Mouse (Mus musculus): ENCODE data around the gene D030056L22Rik. TPM values are rescaled to one million over a fixed set of nuclear protein-coding genes. Genes with fewer than 3 reads are reported as not detected.
"Not testable (repeated sequence)": the region's sequence is repeated elsewhere in the genome, so short reads cannot be mapped to it uniquely, and the experiment has no call there.

Gene D030056L22Rik
- polyA plus RNA-seq, 1 experiment from 2014 or later: 29.3 TPM

DNA sequence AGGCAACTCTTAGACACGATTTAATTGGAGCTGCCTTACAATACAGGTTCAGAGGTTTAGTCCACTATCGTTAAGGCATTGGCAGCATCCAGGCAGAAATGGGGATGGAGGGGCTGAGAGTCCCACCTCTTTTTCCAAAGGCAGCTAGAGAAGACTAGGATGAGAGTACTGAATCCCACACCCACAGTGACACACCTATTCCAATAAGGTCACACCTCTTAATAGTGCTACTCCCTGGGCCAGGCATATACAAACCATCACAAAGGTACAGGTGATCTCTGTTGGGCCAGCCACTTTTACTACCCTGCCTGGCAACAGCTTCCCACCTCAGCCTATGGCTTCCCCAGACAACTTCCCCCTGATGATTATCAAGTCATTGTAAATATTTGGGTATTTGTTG, 20.2 kb upstream of the D030056L22Rik start:
- Histone ChIP-seq H3K9me3 (replicated peaks) (no peaks in the 10 kb centered on the region), H3K4me2 (no peak overlapping the region), H3K27ac (ENCODE audit: poor library complexity, severe bottlenecking) (no peak overlapping the region), H3K4me3 (no peak overlapping the region), H3K36me3 (peaks cover 13% of the 10 kb centered on the region), H3K27me3 (replicated peaks) (no peaks in the 10 kb centered on the region), H3K4me1 (replicated peaks) (0 out of 2 replicates have a peak, but pooled peaks cover 7% of the 10 kb centered on the region), H3K9ac (no peak overlapping the region)
- ATAC-seq (ENCODE audit: insufficient number of reproducible peaks, low FRiP score): no peak
- 83% methylated on average over 2 of the region's 2 CpGs for WGBS

DNA sequence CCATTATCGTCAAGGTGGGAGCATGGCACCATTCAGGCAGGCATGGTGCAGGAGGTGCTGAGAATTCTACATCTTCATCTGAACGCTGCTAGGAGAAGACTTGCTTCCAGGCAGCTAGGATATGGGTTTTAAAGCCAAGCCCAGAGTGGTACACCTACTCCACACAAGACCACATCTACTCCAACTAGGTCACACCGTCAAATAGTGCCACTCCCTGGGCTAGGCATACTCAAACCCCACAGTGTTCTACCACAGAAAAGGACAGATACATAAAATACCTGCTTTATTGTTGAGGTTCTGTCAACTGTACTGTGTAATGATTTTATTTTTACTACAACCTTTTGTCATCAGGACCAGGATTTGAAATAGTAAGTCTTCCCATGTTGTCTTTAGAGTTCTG, 17.9 kb upstream of the D030056L22Rik start:
- 91% methylated on average over 3 of the region's 3 CpGs for WGBS
- no peak for ATAC-seq (ENCODE audit: insufficient number of reproducible peaks, low FRiP score)

GRCm38 (mm10) chr19:18695552-18695951, 17.4 kb upstream of the D030056L22Rik start:
- no peak overlapping the region for H3K9ac ChIP-seq
- H3K4me1 ChIP-seq (replicated peaks): 0 out of 2 replicates have a peak, but pooled peaks cover 7% of the 10 kb centered on the region
- peaks cover 15% of the 10 kb centered on the region for H3K36me3 ChIP-seq
- no peak overlapping the region for H3K4me3 ChIP-seq
- no peak overlapping the region for H3K27ac ChIP-seq (ENCODE audit: poor library complexity, severe bottlenecking)
- H3K4me2 ChIP-seq: no peak overlapping the region
- no peak for ATAC-seq (ENCODE audit: insufficient number of reproducible peaks, low FRiP score)
- no peaks in the 10 kb centered on the region for H3K9me3 ChIP-seq (replicated peaks)
- WGBS: 51% methylated on average over 1 of the region's 1 CpGs
- no peaks in the 10 kb centered on the region for H3K27me3 ChIP-seq (replicated peaks)

More for the DNA sequence above, 17.9 kb upstream of the D030056L22Rik start:
- no peak overlapping the region for H3K9ac ChIP-seq
- H3K27me3 ChIP-seq (replicated peaks): no peaks in the 10 kb centered on the region
- no peak overlapping the region for H3K4me2 ChIP-seq
- no peak overlapping the region for H3K27ac ChIP-seq (ENCODE audit: poor library complexity, severe bottlenecking)
- H3K4me1 ChIP-seq (replicated peaks): 0 out of 2 replicates have a peak, but pooled peaks cover 7% of the 10 kb centered on the region
- no peak overlapping the region for H3K4me3 ChIP-seq
- H3K36me3 ChIP-seq: peaks cover 13% of the 10 kb centered on the region
- H3K9me3 ChIP-seq (replicated peaks): no peaks in the 10 kb centered on the region

DNA sequence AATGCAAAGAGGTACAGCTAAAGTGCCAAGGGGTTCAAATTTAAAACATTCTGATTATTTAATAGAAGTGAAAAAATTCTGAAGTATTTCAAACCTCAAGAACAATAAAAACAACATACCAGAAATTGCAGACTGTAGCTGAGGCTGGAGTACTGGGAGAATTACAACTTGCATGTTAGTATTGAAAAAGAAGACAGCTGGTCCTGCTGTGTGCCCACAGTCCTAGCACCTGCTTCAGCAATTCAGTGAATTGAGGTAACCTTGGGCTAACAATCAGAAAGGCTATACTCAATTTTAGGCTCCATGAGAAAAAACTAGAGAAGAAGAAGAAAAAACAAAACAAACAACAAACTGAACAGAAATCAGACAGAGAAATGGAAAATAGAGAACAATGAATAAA, 4.9 kb upstream of the D030056L22Rik start:
- Histone ChIP-seq H3K9ac (no peak overlapping the region), H3K27ac (ENCODE audit: poor library complexity, severe bottlenecking) (no peak overlapping the region), H3K9me3 (replicated peaks) (no peaks in the 10 kb centered on the region), H3K36me3 (0 out of 2 replicates have a peak, but pooled peaks cover 7% of the 10 kb centered on the region), H3K27me3 (replicated peaks) (no peaks in the 10 kb centered on the region), H3K4me3 (no peak overlapping the region), H3K4me1 (replicated peaks) (0 out of 2 replicates have a peak, but pooled peaks cover 4% of the 10 kb centered on the region), H3K4me2 (no peak overlapping the region)
- ATAC-seq (ENCODE audit: insufficient number of reproducible peaks, low FRiP score): no peak

- H3K27me3 ChIP-seq (replicated peaks): no peaks in the 10 kb centered on the region
- no peak for ATAC-seq (ENCODE audit: insufficient number of reproducible peaks, low FRiP score)
- H3K36me3 ChIP-seq: 0 out of 2 replicates have a peak, but pooled peaks cover 7% of the 10 kb centered on the region
- H3K4me3 ChIP-seq: no peak overlapping the region
- no peak overlapping the region for H3K4me2 ChIP-seq
- H3K27ac ChIP-seq (ENCODE audit: poor library complexity, severe bottlenecking): no peak overlapping the region
- H3K4me1 ChIP-seq (replicated peaks): peaks cover 24% of the 10 kb centered on the region
- no peak overlapping the region for H3K9ac ChIP-seq
- no peaks in the 10 kb centered on the region for H3K9me3 ChIP-seq (replicated peaks)
- 78% methylated on average over 6 of the region's 6 CpGs for WGBS
Observed at GRCm38 (mm10) chr19:18710903-18711302, 2.1 kb upstream of the D030056L22Rik start.

DNA sequence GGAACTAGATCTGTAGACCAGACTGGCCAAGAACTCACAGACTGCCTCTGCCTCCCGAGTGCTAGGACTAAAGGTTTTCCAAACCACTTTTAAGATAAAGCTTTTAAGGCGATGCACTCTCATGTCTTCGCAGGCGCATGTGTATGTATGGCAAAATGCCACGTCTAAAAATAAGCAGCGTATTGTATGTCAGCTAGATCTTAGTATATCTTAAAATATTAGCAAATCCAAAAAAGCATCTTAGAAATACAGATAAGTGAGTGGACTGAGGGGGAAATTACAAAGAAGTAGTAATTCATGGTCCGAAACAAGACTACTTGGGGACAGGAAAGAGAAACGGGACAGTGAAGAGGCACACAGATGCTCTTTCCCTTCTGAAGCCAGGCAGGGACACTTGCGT, 1.4 kb upstream of the D030056L22Rik start:
- Histone ChIP-seq H3K9me3 (replicated peaks) (no peaks in the 10 kb centered on the region), H3K27ac (ENCODE audit: poor library complexity, severe bottlenecking) (no peak overlapping the region), H3K4me2 (no peak overlapping the region), H3K9ac (no peak overlapping the region), H3K4me3 (no peak overlapping the region), H3K27me3 (replicated peaks) (no peaks in the 10 kb centered on the region), H3K4me1 (replicated peaks) (peaks cover 24% of the 10 kb centered on the region), H3K36me3 (0 out of 2 replicates have a peak, but pooled peaks cover 7% of the 10 kb centered on the region)
- no peak for ATAC-seq (ENCODE audit: insufficient number of reproducible peaks, low FRiP score)
- WGBS: 89% methylated on average over 9 of the region's 9 CpGs

DNA sequence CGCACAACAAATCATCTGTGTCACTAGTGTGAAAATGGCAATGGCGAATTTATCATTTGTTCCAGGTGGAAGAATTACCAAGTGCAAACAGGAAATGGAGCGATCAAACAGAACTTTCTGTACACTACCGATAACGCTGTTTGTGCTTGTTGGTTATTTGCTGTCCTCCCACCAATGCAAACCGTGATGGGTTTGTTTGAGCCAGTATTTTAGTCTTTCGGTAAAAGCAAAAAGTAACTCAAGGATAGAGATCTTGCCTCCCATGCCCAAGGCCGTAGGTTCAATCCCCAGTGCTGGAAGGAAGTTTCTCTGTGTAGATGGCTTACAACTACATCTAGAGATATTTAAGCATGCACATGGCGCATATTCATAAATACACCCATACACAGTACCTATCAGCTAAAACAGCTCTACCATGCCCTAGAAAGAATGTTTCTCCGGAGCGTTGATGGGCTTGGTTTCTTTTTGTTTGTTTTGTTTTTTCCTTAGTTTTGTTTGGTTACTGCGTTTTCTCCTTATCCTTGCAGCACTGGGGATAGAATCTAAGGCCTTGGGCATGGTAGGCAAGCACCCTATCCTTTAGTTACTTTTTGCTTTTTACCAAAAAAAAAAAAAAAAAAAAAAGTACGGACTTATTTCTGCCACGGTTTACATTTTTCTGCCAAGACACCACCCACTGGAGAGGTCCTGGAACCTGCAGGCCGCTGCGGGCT, 684 bp upstream of the D030056L22Rik start:
- WGBS: 53% methylated on average over 16 of the region's 16 CpGs
- peaks cover 30% of the 10 kb centered on the region for H3K4me1 ChIP-seq (replicated peaks)
- no peak for ATAC-seq (ENCODE audit: insufficient number of reproducible peaks, low FRiP score)
- no peaks in the 10 kb centered on the region for H3K27me3 ChIP-seq (replicated peaks)
- H3K9ac ChIP-seq: peak overlapping the region; percentile 80
- H3K4me2 ChIP-seq: peak overlapping the region; percentile 69
- H3K36me3 ChIP-seq: 0 out of 2 replicates have a peak, but pooled peaks cover 4% of the 10 kb centered on the region
- no peaks in the 10 kb centered on the region for H3K9me3 ChIP-seq (replicated peaks)
- peak overlapping the region; percentile 97 for H3K4me3 ChIP-seq
- peak overlapping the region; percentile 96 for H3K27ac ChIP-seq (ENCODE audit: poor library complexity, severe bottlenecking)

DNA sequence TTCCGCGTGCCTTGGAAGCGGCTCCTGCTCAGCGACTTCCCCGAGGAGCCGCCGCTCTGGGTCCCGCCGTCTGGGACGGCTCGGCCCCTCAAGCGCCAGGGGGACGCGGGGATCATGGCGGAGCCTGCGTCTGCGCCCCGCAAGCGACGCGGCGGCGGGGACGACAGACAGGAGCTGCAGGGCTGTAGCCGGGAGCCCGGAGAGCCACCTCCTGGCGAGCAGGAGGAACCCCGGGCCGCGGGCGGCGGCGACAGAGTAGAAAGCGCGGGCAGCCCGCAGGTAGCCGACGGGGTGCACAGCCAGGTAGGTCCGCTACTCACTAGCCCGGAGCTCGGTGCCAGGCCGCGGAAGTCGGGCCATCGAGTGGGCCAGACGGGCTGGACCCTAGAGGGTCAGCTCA, 364 bp downstream of the D030056L22Rik start:
- Histone ChIP-seq H3K4me3 (peak overlapping the region; percentile 97), H3K9ac (peak overlapping the region; percentile 99), H3K4me1 (replicated peaks) (peaks cover 30% of the 10 kb centered on the region), H3K27ac (ENCODE audit: poor library complexity, severe bottlenecking) (peak overlapping the region; percentile 64), H3K4me2 (peak overlapping the region; percentile 94)
- H3K36me3 ChIP-seq; H3K27me3 ChIP-seq (replicated peaks); H3K9me3 ChIP-seq (replicated peaks): not testable (repeated sequence)
- ATAC-seq (ENCODE audit: insufficient number of reproducible peaks, low FRiP score): peak; percentile 64
- WGBS: under 1% methylated on average over 46 of the region's 46 CpGs

- WGBS: 38% methylated on average over 1 of the region's 1 CpGs
- H3K27ac ChIP-seq (ENCODE audit: poor library complexity, severe bottlenecking): no peak overlapping the region
Observed at GRCm38 (mm10) chr19:18716374-18716773, 3.4 kb downstream of the D030056L22Rik start.

GRCm38 (mm10) chr19:18720337-18720736, 7.3 kb downstream of the D030056L22Rik start:
- peaks cover 11% of the 10 kb centered on the region for H3K4me1 ChIP-seq (replicated peaks)
- WGBS: 88% methylated on average over 3 of the region's 3 CpGs
- H3K27me3 ChIP-seq (replicated peaks): no peaks in the 10 kb centered on the region
- H3K9ac ChIP-seq: no peak overlapping the region
- no peak overlapping the region for H3K4me2 ChIP-seq
- peaks cover 9% of the 10 kb centered on the region for H3K36me3 ChIP-seq
- no peak for ATAC-seq (ENCODE audit: insufficient number of reproducible peaks, low FRiP score)
- no peak overlapping the region for H3K4me3 ChIP-seq
- H3K27ac ChIP-seq (ENCODE audit: poor library complexity, severe bottlenecking): no peak overlapping the region
- H3K9me3 ChIP-seq (replicated peaks): no peaks in the 10 kb centered on the region

More at GRCm38 (mm10) chr19:18716374-18716773, 3.4 kb downstream of the D030056L22Rik start:
- H3K4me2 ChIP-seq: no peak overlapping the region
- H3K36me3 ChIP-seq: peaks cover 9% of the 10 kb centered on the region
- H3K4me1 ChIP-seq (replicated peaks): peaks cover 30% of the 10 kb centered on the region
- H3K9ac ChIP-seq: no peak overlapping the region
- H3K27me3 ChIP-seq (replicated peaks): no peaks in the 10 kb centered on the region
- no peak for ATAC-seq (ENCODE audit: insufficient number of reproducible peaks, low FRiP score)
- H3K9me3 ChIP-seq (replicated peaks): no peaks in the 10 kb centered on the region
- no peak overlapping the region for H3K4me3 ChIP-seq

DNA sequence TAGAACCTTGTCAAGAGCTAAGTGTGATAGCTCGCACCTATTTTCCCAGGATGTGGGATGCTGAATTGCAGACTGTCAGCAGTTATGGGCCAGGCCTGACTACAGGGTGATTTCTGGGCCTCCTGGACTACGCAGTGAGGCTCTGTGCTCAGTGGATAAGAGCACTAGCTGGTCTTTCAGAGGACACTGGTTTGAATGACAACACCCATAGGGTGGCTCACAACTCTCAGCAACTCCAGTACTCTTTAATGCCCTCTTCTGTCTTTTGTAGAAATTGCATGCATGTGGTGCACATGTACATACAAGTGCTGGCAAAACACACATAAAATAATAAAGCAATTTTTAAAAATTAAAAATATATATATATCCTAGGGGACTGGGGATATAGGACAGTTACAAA, 12.2 kb downstream of the D030056L22Rik start:
- WGBS: 51% methylated on average over 2 of the region's 2 CpGs
- 0 out of 2 replicates have a peak, but pooled peaks cover 3% of the 10 kb centered on the region for H3K27me3 ChIP-seq (replicated peaks)
- H3K4me3 ChIP-seq: no peak overlapping the region
- H3K4me2 ChIP-seq: no peak overlapping the region
- no peak for ATAC-seq (ENCODE audit: insufficient number of reproducible peaks, low FRiP score)
- no peaks in the 10 kb centered on the region for H3K9me3 ChIP-seq (replicated peaks)
- no peak overlapping the region for H3K27ac ChIP-seq (ENCODE audit: poor library complexity, severe bottlenecking)
- peaks cover 3% of the 10 kb centered on the region for H3K4me1 ChIP-seq (replicated peaks)
- H3K9ac ChIP-seq: no peak overlapping the region
- no peaks in the 10 kb centered on the region for H3K36me3 ChIP-seq

Measured in heart, embryonic 12.5 days (tissue).